Mouse (Mus musculus) cortical plate, adult 2 months (tissue): ENCODE measurements around the gene Ext2. TPM values are rescaled to one million over a fixed set of nuclear protein-coding genes. Genes with fewer than 3 reads are reported as not detected.

ENCODE experiments used
- H3K27ac ChIP-seq: fragments of 200-500 bp; 2 replicates; pipeline ENCODE4 v1.5.1; 2012; ENCODE audit warnings: low read length, control low read depth, inconsistent platforms; ENCODE audit not compliant: insufficient read depth
- H3K4me1 ChIP-seq: fragments of 200-500 bp; 2 replicates; pipeline ENCODE4 v1.6.1; 2011; ENCODE audit warnings: low read length; ENCODE audit not compliant: control insufficient read depth, insufficient read depth
- H3K4me3 ChIP-seq: fragments of 200-500 bp; 2 replicates; pipeline ENCODE4 v1.5.1; 2011; ENCODE audit warnings: mild to moderate bottlenecking, low read length, control low read depth; ENCODE audit not compliant: insufficient read depth
- CTCF ChIP-seq: fragments of 200-500 bp; IDR thresholded peaks from 2 replicates; pipeline ENCODE4 v1.5.1; 2011; ENCODE audit warnings: mild to moderate bottlenecking, control low read depth, low read length; ENCODE audit not compliant: insufficient read depth; ENCODE audit errors: extremely low read depth
- POLR2A ChIP-seq: fragments of 200-500 bp; IDR thresholded peaks from 2 replicates; pipeline ENCODE4 v1.6.1; 2011; ENCODE audit warnings: mild to moderate bottlenecking, low read length, control low read depth; ENCODE audit not compliant: insufficient read depth; ENCODE audit errors: extremely low read depth
- polyA plus RNA-seq: library from polyadenylated mRNA; depleted of rRNA; stranded (reverse); fragments of >200 nt; gene quantifications from 2 replicates; pipeline ENCODE4 v1.2.3, GENCODE M21; 2012

Gene Ext2
- polyA plus RNA-seq, 1 experiment, result 34.6 TPM

GRCm38 (mm10) chr2:93720956-93721355 lies 101.4 kb downstream of the Ext2 start:
- H3K27ac ChIP-seq, result no peak overlapping the region
- no peak overlapping the region for H3K4me3 ChIP-seq
- TF ChIP-seq POLR2A, result no peak
- TF ChIP-seq CTCF, result no peak

GRCm38 (mm10) chr2:93719792-93720675 lies 102.3 kb downstream of the Ext2 start:
- TF ChIP-seq CTCF (no peak), POLR2A (no peak)

More at GRCm38 (mm10) chr2:93720956-93721355, 101.4 kb downstream of the Ext2 start:
- no peaks in the 10 kb centered on the region for H3K4me1 ChIP-seq

GRCm38 (mm10) chr2:93713267-93713666 lies 109.1 kb downstream of the Ext2 start:
- no peaks in the 10 kb centered on the region for H3K4me1 ChIP-seq
- H3K27ac ChIP-seq, result no peak overlapping the region
- TF ChIP-seq POLR2A (no peak), CTCF (no peak)
- H3K4me3 ChIP-seq, result no peak overlapping the region

More at GRCm38 (mm10) chr2:93719792-93720675, 102.3 kb downstream of the Ext2 start:
- Histone ChIP-seq H3K4me1 (no peaks in the 10 kb centered on the region), H3K27ac (no peak overlapping the region), H3K4me3 (no peak overlapping the region)

- Histone ChIP-seq H3K27ac (no peak overlapping the region), H3K4me3 (no peak overlapping the region), H3K4me1 (peaks cover 2% of the 10 kb centered on the region)
- TF ChIP-seq POLR2A (no peak), CTCF (no peak)
Observed at GRCm38 (mm10) chr2:93711460-93711859, 110.9 kb downstream of the Ext2 start.

- peaks cover 6% of the 10 kb centered on the region for H3K4me1 ChIP-seq
- TF ChIP-seq CTCF (no peak), POLR2A (no peak)
- H3K27ac ChIP-seq, result no peak overlapping the region
- H3K4me3 ChIP-seq, result no peak overlapping the region
Observed at GRCm38 (mm10) chr2:93709696-93710095, 112.7 kb downstream of the Ext2 start.

- no peak for TF ChIP-seq CTCF
- no peak for TF ChIP-seq POLR2A
- Histone ChIP-seq H3K4me3 (no peak overlapping the region), H3K27ac (no peak overlapping the region), H3K4me1 (peaks cover 6% of the 10 kb centered on the region)
Observed at GRCm38 (mm10) chr2:93709241-93709640, 113.1 kb downstream of the Ext2 start.

GRCm38 (mm10) chr2:93706825-93707224 lies 115.5 kb downstream of the Ext2 start:
- TF ChIP-seq CTCF (no peak), POLR2A (no peak)
- Histone ChIP-seq H3K27ac (no peak overlapping the region; the same call in 1 of the 2 replicates), H3K4me3 (no peak overlapping the region), H3K4me1 (peaks cover 8% of the 10 kb centered on the region)

GRCm38 (mm10) chr2:93706407-93706806 lies 116.0 kb downstream of the Ext2 start:
- Histone ChIP-seq H3K27ac (no peak overlapping the region), H3K4me1 (peaks cover 8% of the 10 kb centered on the region), H3K4me3 (no peak overlapping the region)
- TF ChIP-seq CTCF, result no peak
- TF ChIP-seq POLR2A, result no peak

GRCm38 (mm10) chr2:93704195-93704594 lies 118.2 kb downstream of the Ext2 start:
- TF ChIP-seq POLR2A, result no peak
- no peak for TF ChIP-seq CTCF
- H3K27ac ChIP-seq, result no peak overlapping the region
- no peak overlapping the region for H3K4me3 ChIP-seq
- H3K4me1 ChIP-seq, result peaks cover 8% of the 10 kb centered on the region

GRCm38 (mm10) chr2:93702936-93703926 lies 119.1 kb downstream of the Ext2 start:
- H3K4me1 ChIP-seq, result peaks cover 8% of the 10 kb centered on the region
- no peak overlapping the region for H3K27ac ChIP-seq
- TF ChIP-seq POLR2A (no peak), CTCF (no peak)
- H3K4me3 ChIP-seq, result no peak overlapping the region
